Mouse (Mus musculus) MEL (cell line): ENCODE data around the gene Timm50.

Experiments
- CTCF ChIP-seq, 3 experiments: IDR thresholded peaks in 2 of 3; conservative IDR thresholded peaks in 1 of 3; 2 replicates each; pipeline ENCODE4 v1.5.1; 2011 to 2012; ENCODE audit warnings: low read length in 3 of 3, low read depth in 2 of 3, mild to moderate bottlenecking in 2 of 3, improper control_type of control experiment in 1 of 3, inconsistent platforms in 1 of 3, mixed read lengths in 1 of 3, moderate library complexity in 1 of 3; ENCODE audit not compliant: control insufficient read depth in 1 of 3, insufficient read depth in 1 of 3, poor library complexity in 1 of 3, severe bottlenecking in 1 of 3
- EP300 ChIP-seq, 2 experiments: IDR thresholded peaks; 2 replicates each; pipeline ENCODE4 v1.6.1; 2011; ENCODE audit warnings: improper control_type of control experiment in 2 of 2, low read length in 2 of 2, low read depth in 1 of 2, mild to moderate bottlenecking in 1 of 2
- GABPA ChIP-seq: IDR thresholded peaks from 2 replicates; pipeline ENCODE4 v1.6.1; 2012; ENCODE audit warnings: low read depth, mild to moderate bottlenecking, inconsistent platforms, low read length, improper control_type of control experiment, moderate library complexity
- MAX ChIP-seq: IDR thresholded peaks from 2 replicates; pipeline ENCODE4 v1.6.1; 2011; ENCODE audit warnings: low read length, improper control_type of control experiment
- POLR2A ChIP-seq, 2 experiments: IDR thresholded peaks; 2 replicates each; pipeline ENCODE4 v1.6.1; 2011 to 2012; ENCODE audit warnings: low read length in 2 of 2, mild to moderate bottlenecking in 2 of 2, control low read depth in 1 of 2, improper control_type of control experiment in 1 of 2, low read depth in 1 of 2, moderate library complexity in 1 of 2; ENCODE audit not compliant: control insufficient read depth in 1 of 2, insufficient read depth in 1 of 2, poor library complexity in 1 of 2
- RAD21 ChIP-seq: IDR thresholded peaks from 2 replicates; pipeline ENCODE4 v1.6.1; 2011; ENCODE audit warnings: mild to moderate bottlenecking, low read depth, low read length, improper control_type of control experiment
- USF1 ChIP-seq: IDR thresholded peaks from 2 replicates; pipeline ENCODE4 v1.6.1; 2014; ENCODE audit warnings: low read depth, mild to moderate bottlenecking, inconsistent platforms, low read length, improper control_type of control experiment, moderate library complexity
- ZKSCAN1 ChIP-seq: IDR thresholded peaks from 2 replicates; pipeline ENCODE4 v1.6.1; 2012; ENCODE audit warnings: low read depth, mild to moderate bottlenecking, inconsistent platforms, low read length, improper control_type of control experiment, moderate library complexity
- ZNF384 ChIP-seq: IDR thresholded peaks from 2 replicates; pipeline ENCODE4 v1.6.1; 2012; ENCODE audit warnings: low read depth, mild to moderate bottlenecking, inconsistent platforms, low read length, improper control_type of control experiment

- TF ChIP-seq POLR2A (IDR thresholded peaks at IDR 0.05; ENCODE audit: control insufficient read depth in 1 of 2, insufficient read depth in 1 of 2, low read depth in 1 of 2, low read length in 2 of 2, poor library complexity in 1 of 2) (no peak), RAD21 (no peak), CTCF (IDR thresholded peaks at IDR 0.05 in 2 of 3, conservative IDR thresholded peaks at IDR 0.05 in 1 of 3; ENCODE audit: control insufficient read depth in 1 of 3, insufficient read depth in 1 of 3, low read depth in 2 of 3, low read length in 3 of 3, poor library complexity in 1 of 3, severe bottlenecking in 1 of 3) (no peak), GABPA (no peak), USF1 (no peak), ZKSCAN1 (no peak), ZNF384 (no peak), EP300 (IDR thresholded peaks at IDR 0.05; ENCODE audit: low read depth in 1 of 2, low read length in 2 of 2) (no peak), MAX (no peak)
Measured at GRCm38 (mm10) chr7:28356981-28357380, 45.1 kb upstream of the Timm50 start.
